Mouse (Mus musculus) limb, embryonic 14.5 days (tissue): Measurements from ENCODE around the gene Dnaja4. TPM values are rescaled to one million over a fixed set of nuclear protein-coding genes. Genes with fewer than 3 reads are reported as not detected.
"Not testable (repeated sequence)": the region's sequence is repeated elsewhere in the genome, so short reads cannot be mapped to it uniquely, and the experiment has no call there.

Experiments
- ATAC-seq: fragments of 200-750 bp; cut with Nextera tagmentation; 2 replicates; pipeline ENCODE4 v1.8.0; 2017; ENCODE audit warnings: low read depth, moderate number of reproducible peaks, moderate TSS enrichment; ENCODE audit not compliant: low FRiP score
- DNase-seq: peaks from one replicate; pipeline ENCODE4 v3.0.0-alpha.2; 2015; ENCODE audit warnings: low spot score
- H3K27ac ChIP-seq: fragments of 300-500 bp; sonication (generic); replicated peaks from 2 replicates; pipeline ENCODE4 v1.5.1; 2014; ENCODE audit warnings: low read depth, mild to moderate bottlenecking, low read length, moderate library complexity, mixed read lengths
- H3K27me3 ChIP-seq: fragments of 300-500 bp; sonication (generic); 2 replicates; pipeline ENCODE4 v1.6.1; 2014; ENCODE audit warnings: low read length, mixed read lengths; ENCODE audit not compliant: control insufficient read depth, insufficient read depth
- H3K36me3 ChIP-seq: fragments of 300-500 bp; sonication (generic); 2 replicates; pipeline ENCODE4 v1.6.1; 2014; ENCODE audit warnings: mild to moderate bottlenecking, low read length, moderate library complexity, mixed read lengths; ENCODE audit not compliant: control insufficient read depth, insufficient read depth
- H3K4me1 ChIP-seq: fragments of 300-500 bp; sonication (generic); 2 replicates; pipeline ENCODE4 v1.6.1; 2014; ENCODE audit warnings: antibody characterized with exemption, low read length, mixed read lengths; ENCODE audit not compliant: control insufficient read depth, insufficient read depth
- H3K4me2 ChIP-seq: fragments of 300-500 bp; sonication (generic); replicated peaks from 2 replicates; pipeline ENCODE4 v1.6.1; 2014; ENCODE audit warnings: low read depth, mild to moderate bottlenecking, low read length, moderate library complexity; ENCODE audit not compliant: severe bottlenecking
- H3K4me3 ChIP-seq: fragments of 300-500 bp; sonication (generic); replicated peaks from 2 replicates; pipeline ENCODE4 v1.5.1; 2014; ENCODE audit warnings: low read length
- H3K9ac ChIP-seq: fragments of 300-500 bp; sonication (generic); 2 replicates; pipeline ENCODE4 v1.6.1; 2014; ENCODE audit warnings: mild to moderate bottlenecking, low read depth, low read length, moderate library complexity; ENCODE audit not compliant: severe bottlenecking
- H3K9me3 ChIP-seq: fragments of 300-500 bp; sonication (generic); 2 replicates; pipeline ENCODE4 v1.6.1; 2016; ENCODE audit warnings: low read length; ENCODE audit not compliant: control insufficient read depth
- POLR2A ChIP-seq: fragments of 200-500 bp; IDR thresholded peaks from 2 replicates; pipeline ENCODE4 v1.8.0; 2012; ENCODE audit warnings: inconsistent platforms, mild to moderate bottlenecking, moderate library complexity, borderline replicate concordance; ENCODE audit not compliant: insufficient read depth, insufficient read length; ENCODE audit errors: extremely low read depth
- WGBS: fragments of 180-500 bp; shearing (Covaris S2); extraction: QIAGEN DNeasy Blood & Tissue Kit; methylation state at CpG from one replicate; pipeline ENCODE4 v1.1.7; 2014; 5-methylcytosine and 5-hydroxymethylcytosine counted together
- polyA plus RNA-seq, 2 experiments: library from polyadenylated mRNA; depleted of rRNA in 1 of 2; stranded (reverse) in 1 of 2; unstranded in 1 of 2; fragments of >200 nt; fragmentation: Nextera tagmentation in 1 of 2; extraction: Ambion mirVana in 1 of 2; gene quantifications; 2 replicates each; pipeline versions ENCODE4 v1.2.1 to v1.2.3; 2012 to 2014

Gene Dnaja4
- polyA plus RNA-seq, 2 experiments = 11.2 to 12.0 TPM

DNA sequence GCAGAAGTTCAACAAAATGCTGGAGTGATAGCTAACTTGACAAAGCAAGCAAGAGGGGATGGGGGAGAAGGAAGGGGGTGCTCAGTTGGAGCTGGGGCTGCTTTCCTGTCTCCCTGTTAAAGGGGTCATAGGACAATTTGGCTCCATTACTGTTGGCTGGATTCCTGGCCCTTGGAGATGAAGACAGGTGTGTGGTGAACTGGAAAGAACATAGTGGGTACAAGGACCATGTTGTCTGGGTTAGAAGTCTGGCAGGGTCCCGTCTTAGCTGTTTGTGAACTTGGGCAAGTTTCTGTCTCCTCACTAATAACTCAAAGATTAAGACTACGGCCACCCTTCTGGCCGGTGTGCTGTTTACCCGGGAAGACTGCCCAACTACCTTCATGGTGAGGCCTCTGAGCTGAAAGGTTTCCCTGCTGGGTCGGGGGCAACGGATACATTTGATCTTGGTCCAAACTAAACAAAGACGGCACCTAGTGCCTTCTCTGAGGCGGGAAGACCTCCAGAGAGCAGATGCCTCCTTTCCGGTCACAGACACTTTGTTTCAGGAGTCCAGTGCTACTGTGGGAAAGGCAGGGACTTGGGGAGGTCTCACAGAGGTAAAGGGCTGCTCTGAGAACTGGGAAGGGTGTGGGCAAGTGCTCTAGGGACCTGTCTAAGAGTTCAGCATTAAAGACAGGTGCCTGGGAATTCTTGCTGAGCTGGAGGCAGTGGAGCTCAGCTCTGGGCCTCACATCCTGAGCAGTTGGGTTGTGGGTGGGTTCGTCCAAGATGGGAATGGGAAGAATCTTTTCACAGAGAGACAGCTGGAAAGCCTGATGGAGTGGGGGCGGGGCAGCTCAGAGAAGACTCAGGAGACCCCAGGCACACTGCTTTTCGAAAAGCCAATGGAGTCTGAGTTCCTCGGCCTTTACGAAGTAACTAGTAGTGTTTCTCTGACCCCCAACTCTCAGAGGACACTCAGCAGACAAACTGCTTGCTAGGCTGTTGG lies 11.1 kb upstream of the Dnaja4 start:
- DNase-seq = no peak
- H3K4me1 ChIP-seq = no peaks in the 10 kb centered on the region
- no peak for ATAC-seq
- H3K9ac ChIP-seq = no peak overlapping the region
- H3K4me2 ChIP-seq = no peak overlapping the region
- H3K36me3 ChIP-seq = no peaks in the 10 kb centered on the region
- H3K9me3 ChIP-seq = no peaks in the 10 kb centered on the region
- no peak overlapping the region for H3K4me3 ChIP-seq
- H3K27ac ChIP-seq = no peak overlapping the region
- H3K27me3 ChIP-seq = no peaks in the 10 kb centered on the region
- TF ChIP-seq POLR2A = no peak
- WGBS = 63% methylated on average over 14 of the region's 14 CpGs

DNA sequence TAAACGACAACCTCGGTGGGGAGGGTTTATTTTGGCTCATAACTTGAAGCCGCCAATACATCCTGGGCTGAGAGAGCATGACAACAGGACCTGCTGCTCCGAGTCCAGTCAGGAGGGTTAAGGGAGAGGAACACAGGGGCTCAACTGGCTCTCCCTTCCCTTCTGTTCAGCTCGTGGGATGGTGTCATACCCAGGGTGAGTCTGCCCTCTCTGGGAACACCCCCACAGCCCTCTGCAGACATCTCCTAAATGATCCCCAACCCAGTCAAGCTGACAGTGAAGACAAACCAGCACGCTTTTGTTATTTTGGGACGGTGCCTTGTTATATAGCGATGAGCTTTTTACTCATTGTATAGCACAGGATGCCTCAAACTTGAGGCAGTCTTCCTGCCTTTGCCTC lies 9.2 kb upstream of the Dnaja4 start:
- Histone ChIP-seq H3K36me3 (no peaks in the 10 kb centered on the region), H3K27ac (no peak overlapping the region), H3K4me3 (no peak overlapping the region), H3K27me3 (no peaks in the 10 kb centered on the region), H3K9me3 (no peaks in the 10 kb centered on the region), H3K4me2 (no peak overlapping the region), H3K9ac (no peak overlapping the region), H3K4me1 (no peaks in the 10 kb centered on the region)
- TF ChIP-seq POLR2A = no peak
- WGBS = 70% methylated on average over 8 of the region's 8 CpGs
- ATAC-seq = no peak
- DNase-seq = no peak

DNA sequence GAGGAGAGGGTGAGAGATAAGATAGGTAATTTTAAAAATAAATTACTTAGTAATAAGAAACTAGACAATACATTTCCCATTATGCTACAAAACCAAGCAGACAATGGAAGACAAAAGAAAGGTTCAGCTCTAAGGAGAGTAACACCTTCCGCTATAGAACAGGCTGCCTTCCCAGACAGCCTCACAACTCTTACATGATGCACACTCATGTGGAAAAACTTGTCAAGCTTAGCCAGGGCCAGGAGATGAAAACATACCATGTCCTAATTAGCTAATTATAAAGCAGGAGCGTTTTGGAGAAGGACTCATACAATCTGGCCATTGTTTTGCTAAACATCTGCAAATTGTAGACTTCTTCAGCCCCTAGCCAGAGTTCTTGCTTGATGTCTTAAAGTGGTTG lies 8.0 kb upstream of the Dnaja4 start:
- not testable (repeated sequence) for H3K4me3 ChIP-seq, H3K9ac ChIP-seq, DNase-seq, H3K27ac ChIP-seq, H3K9me3 ChIP-seq, H3K4me1 ChIP-seq, H3K27me3 ChIP-seq, H3K4me2 ChIP-seq, ATAC-seq, H3K36me3 ChIP-seq
- WGBS = 76% methylated on average over 2 of the region's 2 CpGs

DNA sequence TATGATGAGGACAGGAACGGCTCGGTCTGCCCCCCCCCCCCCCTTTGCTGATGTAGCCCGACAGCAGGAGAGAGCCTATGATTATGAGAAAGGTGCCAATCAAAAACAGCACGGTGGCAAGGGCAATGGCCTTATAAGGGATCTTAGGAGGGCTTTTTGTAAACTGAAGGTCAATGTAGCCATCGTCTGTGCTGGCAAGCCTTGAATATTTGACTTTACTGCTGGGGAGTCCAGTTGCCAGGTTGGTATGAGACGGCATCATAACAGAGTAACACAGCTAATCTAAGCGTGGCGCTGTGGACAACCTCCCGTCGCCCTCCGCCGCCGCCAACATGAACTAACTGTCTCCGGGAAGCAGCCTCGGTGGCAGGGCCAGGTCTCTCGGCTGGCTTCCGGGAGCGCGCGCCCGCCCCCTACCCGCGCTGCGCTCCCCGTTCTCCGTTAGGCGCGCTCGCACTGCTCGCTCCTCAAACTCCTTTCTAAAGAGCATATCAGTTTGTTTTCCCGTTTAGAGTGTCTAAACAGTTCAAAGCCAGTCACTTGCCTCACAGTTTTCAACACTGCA lies 7.3 kb upstream of the Dnaja4 start:
- not testable (repeated sequence) for H3K27me3 ChIP-seq, H3K9me3 ChIP-seq, DNase-seq, H3K36me3 ChIP-seq, ATAC-seq, H3K4me1 ChIP-seq, H3K27ac ChIP-seq
- Histone ChIP-seq H3K4me2 (peak overlapping the region; percentile 52), H3K9ac (0 out of 2 replicates have a peak overlapping the region, but pooled peaks have one; percentile 44), H3K4me3 (peak overlapping the region; percentile 26)
- WGBS = 2% methylated on average over 31 of the region's 31 CpGs

DNA sequence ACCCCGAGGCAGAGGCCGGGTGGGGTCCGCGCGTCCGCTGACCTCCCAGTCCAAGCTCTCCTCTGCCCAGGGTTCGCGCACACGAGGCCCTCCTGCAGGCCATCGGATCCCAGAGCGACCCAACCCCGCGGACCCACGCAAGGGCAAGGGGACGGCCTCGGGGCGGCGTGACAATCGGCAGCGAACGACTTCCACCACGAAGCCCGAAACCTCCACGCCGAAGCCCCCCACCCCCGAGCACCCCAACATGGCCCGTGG lies 343 bp downstream of the Dnaja4 start:
- TF ChIP-seq POLR2A = no peak
- H3K9ac ChIP-seq = peak overlapping the region; percentile 82
- H3K27me3 ChIP-seq = no peaks in the 10 kb centered on the region; the same call in 1 of the 2 replicates
- 7% methylated on average over 19 of the region's 27 CpGs for WGBS
- ATAC-seq = no peak; the same call in 1 of the 2 replicates
- no peak for DNase-seq
- peak overlapping the region; percentile 61 for H3K27ac ChIP-seq
- H3K4me2 ChIP-seq = peak overlapping the region; percentile 94
- H3K36me3 ChIP-seq = no peaks in the 10 kb centered on the region
- H3K4me1 ChIP-seq = peaks cover 14% of the 10 kb centered on the region
- peak overlapping the region; percentile 75 for H3K4me3 ChIP-seq
- H3K9me3 ChIP-seq = no peaks in the 10 kb centered on the region
